Mouse (Mus musculus) liver, embryonic 13.5 days (tissue): ENCODE measurements around the gene Dgcr8. TPM values are rescaled to one million over a fixed set of nuclear protein-coding genes. Genes with fewer than 3 reads are reported as not detected.

Experiments used
- ATAC-seq: fragments of 200-750 bp; cut with Nextera tagmentation; 2 replicates; pipeline ENCODE4 v1.8.0; 2017; ENCODE audit warnings: low read depth, mild to moderate bottlenecking, moderate number of reproducible peaks, moderate library complexity
- DNase-seq: peaks from one replicate; pipeline ENCODE4 v3.0.0; 2022
- H3K27ac ChIP-seq: fragments of 300-500 bp; sonication (generic); 2 replicates; pipeline ENCODE4 v1.5.1; 2015; ENCODE audit warnings: moderate library complexity, mild to moderate bottlenecking, inconsistent platforms
- H3K27me3 ChIP-seq: fragments of 300-500 bp; sonication (generic); 2 replicates; pipeline ENCODE4 v1.6.1; 2015; ENCODE audit warnings: mild to moderate bottlenecking, inconsistent platforms
- H3K36me3 ChIP-seq: fragments of 300-500 bp; sonication (generic); 2 replicates; pipeline ENCODE4 v1.6.1; 2015; ENCODE audit warnings: mild to moderate bottlenecking, inconsistent platforms
- H3K4me1 ChIP-seq: fragments of 300-500 bp; sonication (generic); replicated peaks from 2 replicates; pipeline ENCODE4 v1.6.1; 2015; ENCODE audit warnings: inconsistent platforms
- H3K4me2 ChIP-seq: fragments of 300-500 bp; sonication (generic); 2 replicates; pipeline ENCODE4 v1.6.1; 2015; ENCODE audit warnings: inconsistent platforms, mild to moderate bottlenecking, moderate library complexity
- H3K4me3 ChIP-seq: fragments of 300-500 bp; sonication (generic); replicated peaks from 2 replicates; pipeline ENCODE4 v1.5.1; 2015; ENCODE audit warnings: mild to moderate bottlenecking, inconsistent platforms
- H3K9ac ChIP-seq: fragments of 300-500 bp; sonication (generic); 2 replicates; pipeline ENCODE4 v1.6.1; 2015; ENCODE audit warnings: mild to moderate bottlenecking, inconsistent platforms
- H3K9me3 ChIP-seq: fragments of 300-500 bp; sonication (generic); replicated peaks from 2 replicates; pipeline ENCODE4 v1.6.1; 2016; ENCODE audit warnings: inconsistent platforms
- WGBS: fragments of 180-500 bp; shearing (Covaris S2); methylation state at CpG from one replicate; pipeline ENCODE4 v1.1.7; 2015; ENCODE audit not compliant: insufficient replicate concordance; 5-methylcytosine and 5-hydroxymethylcytosine counted together
- polyA plus RNA-seq: library from polyadenylated mRNA; unstranded; fragments of >200 nt; fragmentation: Nextera tagmentation; extraction: Ambion mirVana; gene quantifications from 2 replicates; pipeline ENCODE4 v1.2.1, GENCODE M21; 2015

Gene Dgcr8
- polyA plus RNA-seq, result 13.4 and 13.8 TPM in 2 replicates

- peaks cover 32% of the 10 kb centered on the region for H3K36me3 ChIP-seq
- ATAC-seq, result peak; percentile 97
- WGBS, result under 1% methylated on average over 71 of the region's 71 CpGs
- H3K27me3 ChIP-seq, result no peaks in the 10 kb centered on the region
- H3K9ac ChIP-seq, result peak within 1 kb of the TSS; percentile 97
- peak within 1 kb of the TSS; percentile 94 for H3K4me3 ChIP-seq
- peak within 1 kb of the TSS; percentile 96 for H3K4me2 ChIP-seq
- H3K4me1 ChIP-seq, result peaks cover 35% of the 10 kb centered on the region
- peak within 1 kb of the TSS; percentile 92 for H3K27ac ChIP-seq
- DNase-seq, result peak; percentile 99
- no peaks in the 10 kb centered on the region for H3K9me3 ChIP-seq
Measured at GRCm38 (mm10) chr16:18289067-18289588, at the start of gene Dgcr8. Gene Dgcr8, minus strand, starts transcription at chr16:18289246.

GRCm38 (mm10) chr16:18337261-18337660 lies 48.2 kb upstream of the Dgcr8 start:
- Histone ChIP-seq H3K9ac (no peak overlapping the region), H3K27me3 (no peaks in the 10 kb centered on the region), H3K4me1 (peaks cover 44% of the 10 kb centered on the region), H3K27ac (no peak overlapping the region), H3K9me3 (no peaks in the 10 kb centered on the region), H3K4me3 (no peak overlapping the region), H3K36me3 (peaks cover 74% of the 10 kb centered on the region), H3K4me2 (no peak overlapping the region)
- WGBS, result 82% methylated on average over 4 of the region's 4 CpGs
- DNase-seq, result no peak
- no peak for ATAC-seq

- no peaks in the 10 kb centered on the region for H3K9me3 ChIP-seq
- no peaks in the 10 kb centered on the region for H3K27me3 ChIP-seq
- peaks cover 31% of the 10 kb centered on the region for H3K4me1 ChIP-seq
- H3K4me3 ChIP-seq, result no peak overlapping the region
- peaks cover 86% of the 10 kb centered on the region for H3K36me3 ChIP-seq
- no peak overlapping the region for H3K4me2 ChIP-seq
- ATAC-seq, result no peak
- H3K9ac ChIP-seq, result no peak overlapping the region
- no peak overlapping the region for H3K27ac ChIP-seq
- WGBS, result 92% methylated on average over 3 of the region's 3 CpGs
- DNase-seq, result no peak
Measured at GRCm38 (mm10) chr16:18335981-18336380, 46.9 kb upstream of the Dgcr8 start.

GRCm38 (mm10) chr16:18333976-18334375 lies 44.9 kb upstream of the Dgcr8 start:
- Histone ChIP-seq H3K4me3 (no peak overlapping the region), H3K27me3 (no peaks in the 10 kb centered on the region), H3K4me1 (peaks cover 14% of the 10 kb centered on the region), H3K9me3 (no peaks in the 10 kb centered on the region), H3K4me2 (no peak overlapping the region), H3K9ac (no peak overlapping the region), H3K27ac (no peak overlapping the region), H3K36me3 (peaks cover 75% of the 10 kb centered on the region)
- ATAC-seq (no peak), DNase-seq (no peak)
- WGBS, result 73% methylated on average over 3 of the region's 3 CpGs

- WGBS, result 84% methylated on average over 1 of the region's 1 CpGs
- H3K27me3 ChIP-seq, result no peaks in the 10 kb centered on the region
- H3K9ac ChIP-seq, result no peak overlapping the region
- DNase-seq, result no peak
- H3K4me2 ChIP-seq, result no peak overlapping the region
- H3K36me3 ChIP-seq, result peaks cover 62% of the 10 kb centered on the region
- H3K27ac ChIP-seq, result no peak overlapping the region
- H3K9me3 ChIP-seq, result no peaks in the 10 kb centered on the region
- H3K4me1 ChIP-seq, result no peaks in the 10 kb centered on the region; the same call in 1 of the 2 replicates
- H3K4me3 ChIP-seq, result no peak overlapping the region
- ATAC-seq, result no peak
Measured at GRCm38 (mm10) chr16:18328524-18328923, 39.5 kb upstream of the Dgcr8 start.

- WGBS, result 88% methylated on average over 9 of the region's 9 CpGs
- ATAC-seq, result no peak
- no peak for DNase-seq
Measured at GRCm38 (mm10) chr16:18327936-18328335, 38.9 kb upstream of the Dgcr8 start.

GRCm38 (mm10) chr16:18325741-18326140 lies 36.7 kb upstream of the Dgcr8 start:
- Histone ChIP-seq H3K4me2 (no peak overlapping the region), H3K9ac (no peak overlapping the region), H3K36me3 (peaks cover 63% of the 10 kb centered on the region), H3K4me1 (no peaks in the 10 kb centered on the region; the same call in 1 of the 2 replicates), H3K9me3 (no peaks in the 10 kb centered on the region), H3K27ac (no peak overlapping the region), H3K4me3 (no peak overlapping the region), H3K27me3 (no peaks in the 10 kb centered on the region)
- no peak for DNase-seq
- 75% methylated on average over 4 of the region's 4 CpGs for WGBS
- no peak for ATAC-seq

More at GRCm38 (mm10) chr16:18327936-18328335, 38.9 kb upstream of the Dgcr8 start:
- Histone ChIP-seq H3K4me1 (no peaks in the 10 kb centered on the region; the same call in 1 of the 2 replicates), H3K9me3 (no peaks in the 10 kb centered on the region), H3K4me2 (no peak overlapping the region), H3K4me3 (no peak overlapping the region), H3K36me3 (peaks cover 62% of the 10 kb centered on the region), H3K27me3 (no peaks in the 10 kb centered on the region), H3K9ac (no peak overlapping the region), H3K27ac (no peak overlapping the region)

GRCm38 (mm10) chr16:18324031-18324430 lies 35.0 kb upstream of the Dgcr8 start:
- no peaks in the 10 kb centered on the region for H3K27me3 ChIP-seq
- peaks cover 78% of the 10 kb centered on the region for H3K36me3 ChIP-seq
- ATAC-seq (no peak), DNase-seq (no peak)
- H3K4me2 ChIP-seq, result no peak overlapping the region
- no peaks in the 10 kb centered on the region for H3K9me3 ChIP-seq
- 85% methylated on average over 6 of the region's 6 CpGs for WGBS
- no peak overlapping the region for H3K27ac ChIP-seq
- no peak overlapping the region for H3K4me3 ChIP-seq
- no peaks in the 10 kb centered on the region for H3K4me1 ChIP-seq
- no peak overlapping the region for H3K9ac ChIP-seq

- ATAC-seq (no peak), DNase-seq (no peak)
- Histone ChIP-seq H3K27me3 (no peaks in the 10 kb centered on the region), H3K4me2 (no peak overlapping the region), H3K9ac (no peak overlapping the region), H3K9me3 (no peaks in the 10 kb centered on the region), H3K27ac (no peak overlapping the region), H3K4me3 (no peak overlapping the region), H3K36me3 (peaks cover 82% of the 10 kb centered on the region), H3K4me1 (no peaks in the 10 kb centered on the region)
- 82% methylated on average over 2 of the region's 2 CpGs for WGBS
Measured at GRCm38 (mm10) chr16:18323460-18323859, 34.4 kb upstream of the Dgcr8 start.

GRCm38 (mm10) chr16:18321443-18321842 lies 32.4 kb upstream of the Dgcr8 start:
- DNase-seq (no peak), ATAC-seq (no peak)
- Histone ChIP-seq H3K9me3 (no peaks in the 10 kb centered on the region), H3K4me1 (no peaks in the 10 kb centered on the region), H3K4me2 (no peak overlapping the region), H3K4me3 (no peak overlapping the region), H3K27me3 (no peaks in the 10 kb centered on the region), H3K9ac (no peak overlapping the region), H3K36me3 (peaks cover 84% of the 10 kb centered on the region), H3K27ac (no peak overlapping the region)
- 79% methylated on average over 2 of the region's 2 CpGs for WGBS

- Histone ChIP-seq H3K4me2 (no peak overlapping the region), H3K4me1 (no peaks in the 10 kb centered on the region), H3K9me3 (no peaks in the 10 kb centered on the region), H3K9ac (no peak overlapping the region), H3K36me3 (peaks cover 79% of the 10 kb centered on the region), H3K27me3 (no peaks in the 10 kb centered on the region), H3K27ac (no peak overlapping the region), H3K4me3 (no peak overlapping the region)
- DNase-seq, result no peak
- 65% methylated on average over 3 of the region's 3 CpGs for WGBS
- no peak for ATAC-seq
Measured at GRCm38 (mm10) chr16:18318992-18319391, 29.9 kb upstream of the Dgcr8 start.

- WGBS, result 38% methylated on average over 1 of the region's 1 CpGs
- peaks cover 89% of the 10 kb centered on the region for H3K36me3 ChIP-seq
- peak overlapping the region; percentile 10; the same call in 1 of the 2 replicates for H3K27ac ChIP-seq
- no peaks in the 10 kb centered on the region; the same call in 1 of the 2 replicates for H3K4me1 ChIP-seq
- H3K27me3 ChIP-seq, result no peaks in the 10 kb centered on the region
- no peak for DNase-seq
- no peak overlapping the region for H3K4me3 ChIP-seq
- H3K9ac ChIP-seq, result no peak overlapping the region
- H3K4me2 ChIP-seq, result no peak overlapping the region
- ATAC-seq, result no peak
- no peaks in the 10 kb centered on the region for H3K9me3 ChIP-seq
Measured at GRCm38 (mm10) chr16:18308159-18308558, 19.1 kb upstream of the Dgcr8 start.
